Mouse (Mus musculus): ENCODE measurements around the gene Vwa1.
A peak's percentile ranks its signal among the peaks of the same experiment; 100 is the strongest.

The Vwa1 gene

DNA sequence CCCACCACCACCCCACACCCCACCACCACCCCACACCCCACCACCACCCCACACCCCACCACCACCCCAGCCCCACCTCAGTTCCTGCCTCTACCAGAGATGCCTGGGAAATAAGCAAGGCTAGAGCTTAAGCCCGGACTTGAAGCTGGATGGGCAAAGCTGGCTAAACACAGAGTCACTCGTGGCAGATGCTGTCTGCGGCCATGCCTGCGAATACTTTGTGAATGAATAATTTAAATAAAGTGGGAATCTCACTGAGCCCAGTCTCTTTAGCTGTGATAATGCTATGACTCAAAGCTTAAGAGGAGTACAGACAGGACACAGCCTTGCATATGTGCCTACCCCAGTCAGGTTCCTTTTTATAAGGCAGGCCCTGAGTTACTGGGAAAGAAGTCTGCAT is 5.0 kb upstream of the Vwa1 start:
- DNase-seq: no peak

DNA sequence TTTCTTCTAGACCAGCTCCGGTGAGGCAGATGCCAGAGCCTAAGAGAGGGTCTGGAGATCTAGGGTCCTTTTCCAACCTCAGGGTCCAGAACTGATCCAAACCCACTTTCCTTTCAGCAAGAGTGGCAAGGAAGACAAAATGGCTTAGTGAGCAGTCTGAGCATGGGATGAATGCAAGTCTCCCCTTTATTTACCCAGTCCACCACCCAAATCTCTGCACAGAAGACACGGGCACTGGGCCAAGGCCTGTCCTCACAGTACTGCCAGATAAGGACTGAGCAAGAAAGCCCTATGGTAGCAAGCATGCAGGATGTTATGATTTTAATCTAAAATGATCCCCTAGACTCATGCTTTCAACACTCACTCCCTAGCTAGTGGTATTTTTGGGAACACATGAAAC is 3.3 kb upstream of the Vwa1 start:
- DNase-seq: peak in 1 of 2 experiments; percentile 55

DNA sequence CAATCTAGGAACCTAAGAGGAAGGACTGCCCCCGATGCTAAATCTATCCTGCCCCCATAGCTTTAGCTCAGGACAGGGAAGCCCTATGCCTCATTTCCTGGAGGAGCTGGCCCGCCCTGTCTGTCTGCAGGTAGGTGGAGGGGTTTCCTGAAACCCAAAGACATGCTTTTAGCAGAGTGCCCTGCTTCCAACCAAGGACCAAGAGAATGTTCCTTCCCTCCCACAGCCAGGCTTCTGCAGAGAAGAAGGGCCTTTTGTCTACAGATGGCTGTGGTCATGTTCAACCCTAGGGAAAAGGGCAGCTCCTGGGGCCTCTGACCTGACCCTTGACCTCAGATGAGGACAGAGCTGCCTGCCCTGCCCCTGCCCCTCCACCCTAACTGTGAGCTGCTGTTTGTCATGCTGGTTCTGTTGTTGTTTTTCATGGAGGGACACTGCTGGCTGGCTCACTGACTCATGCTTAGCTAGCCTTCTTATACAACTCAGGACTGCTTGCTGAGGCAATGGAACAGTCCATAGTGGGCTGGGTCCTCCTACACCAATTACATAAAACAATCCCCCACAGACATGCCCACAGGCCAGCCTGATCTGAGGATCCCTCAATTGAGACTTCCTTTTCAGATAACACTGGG is 2.3 kb upstream of the Vwa1 start:
- no peak for DNase-seq

DNA sequence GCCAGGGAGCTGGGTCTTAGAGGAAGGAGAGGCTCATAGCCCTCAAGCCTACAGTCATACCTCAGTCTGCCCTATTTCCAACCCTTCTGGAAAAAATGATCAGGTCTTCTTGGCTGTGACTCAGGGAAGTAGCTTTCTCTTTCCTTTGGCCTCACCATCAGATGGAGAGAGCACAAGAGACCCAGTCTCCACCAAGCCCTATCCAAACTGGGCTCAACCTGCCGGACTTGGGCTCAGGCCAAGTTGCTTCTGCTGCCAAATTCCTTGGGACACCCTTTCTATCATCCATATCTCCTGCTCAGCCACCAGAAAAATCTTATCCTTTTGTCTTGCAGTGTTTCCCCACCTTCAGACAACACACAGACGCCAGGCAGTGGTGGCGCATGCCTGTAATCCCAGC is 1.4 kb upstream of the Vwa1 start:
- DNase-seq: peak in 1 of 2 experiments; percentile 49

DNA sequence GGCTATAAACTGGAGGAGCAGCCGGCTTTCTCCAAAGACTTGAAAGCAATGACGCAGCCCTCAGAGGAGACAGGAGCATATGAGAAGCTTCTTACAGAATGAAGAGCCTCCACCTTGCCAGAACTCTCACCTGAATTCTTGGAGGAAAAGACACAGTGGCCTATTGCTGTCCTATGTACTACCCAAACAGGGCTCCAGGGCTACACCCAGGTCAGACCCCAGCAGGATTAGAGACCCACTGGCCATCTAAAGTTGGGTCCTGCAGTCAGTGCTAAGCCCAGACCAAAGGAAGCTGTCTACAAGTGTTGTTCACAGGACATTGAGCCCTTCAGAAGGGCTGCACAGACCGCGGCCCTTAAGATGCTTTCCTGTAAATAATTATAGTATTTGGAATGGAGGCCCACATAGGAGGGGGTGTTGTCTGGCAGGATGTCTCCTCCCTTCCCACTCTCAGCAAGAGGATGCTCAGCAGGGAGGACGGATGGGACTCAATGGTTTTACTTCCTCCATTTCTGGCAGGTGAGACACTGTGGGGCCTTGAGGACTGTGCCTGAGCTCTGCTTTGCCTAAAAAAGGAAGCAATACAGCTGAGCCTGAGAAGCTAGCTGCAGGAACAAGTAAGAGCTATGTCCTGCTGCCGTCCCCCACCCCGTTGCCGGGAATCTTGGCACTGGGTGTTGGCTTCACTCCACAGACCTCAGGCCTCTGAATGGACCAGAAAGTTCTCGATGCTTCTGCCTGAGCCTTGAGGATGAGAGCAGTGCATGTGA is 658 bp upstream of the Vwa1 start:
- peak; percentile 63 to 81 for DNase-seq

DNA sequence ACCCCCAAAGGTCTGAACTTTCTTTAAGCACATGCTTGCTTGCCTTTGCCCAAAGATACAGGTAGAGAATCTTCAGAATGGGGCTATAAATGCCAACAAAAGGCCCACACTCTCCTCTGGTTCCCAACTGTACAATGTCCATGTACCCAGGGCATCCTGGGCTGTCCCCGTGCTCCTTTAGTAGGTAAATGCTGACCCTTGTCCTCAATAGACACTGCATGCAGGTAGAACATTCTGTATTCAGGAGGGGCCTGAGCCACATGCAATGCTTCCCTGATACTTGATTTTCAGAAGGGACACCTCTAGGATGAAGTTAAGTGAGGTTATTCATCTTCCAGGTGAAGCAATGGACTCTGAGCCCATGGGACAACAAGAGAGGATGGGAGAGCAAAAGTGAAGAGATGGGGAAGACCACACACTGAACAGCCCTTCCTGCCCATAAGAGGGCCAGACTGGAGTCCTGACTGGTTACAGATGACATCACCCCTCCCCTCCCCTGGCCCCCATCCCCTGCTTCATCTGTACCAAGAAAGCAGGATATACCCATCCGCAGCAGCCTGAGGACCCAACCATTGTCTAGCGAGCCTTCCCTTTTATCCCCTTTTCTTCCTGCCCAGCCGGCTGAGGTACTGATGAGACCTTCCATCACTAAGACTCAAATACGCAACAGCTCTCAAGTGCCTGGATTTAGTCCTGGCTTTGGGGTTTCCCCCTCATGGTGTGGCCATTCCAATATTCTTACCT is 991 bp downstream of the Vwa1 start:
- no peak for DNase-seq

DNA sequence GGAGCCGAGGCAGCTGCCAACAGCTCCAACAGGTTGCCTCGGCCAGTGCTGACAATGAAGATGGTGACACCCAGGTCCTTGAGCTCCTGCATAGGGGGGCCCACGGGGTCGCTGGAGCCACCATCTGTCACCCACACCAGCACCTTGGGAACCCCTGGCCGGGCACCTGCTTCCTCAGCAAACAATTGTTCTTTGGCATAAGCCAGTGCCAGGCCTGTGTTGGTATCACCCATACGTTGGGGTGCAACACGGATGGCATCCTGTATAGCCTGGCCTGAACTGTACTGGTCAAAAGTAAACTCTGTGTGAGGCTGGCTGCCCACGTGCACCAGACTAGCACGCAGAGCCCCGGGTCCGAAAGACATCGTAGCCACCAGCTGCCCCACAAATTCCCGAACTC is 1.7 kb downstream of the Vwa1 start:
- no peak for DNase-seq

DNA sequence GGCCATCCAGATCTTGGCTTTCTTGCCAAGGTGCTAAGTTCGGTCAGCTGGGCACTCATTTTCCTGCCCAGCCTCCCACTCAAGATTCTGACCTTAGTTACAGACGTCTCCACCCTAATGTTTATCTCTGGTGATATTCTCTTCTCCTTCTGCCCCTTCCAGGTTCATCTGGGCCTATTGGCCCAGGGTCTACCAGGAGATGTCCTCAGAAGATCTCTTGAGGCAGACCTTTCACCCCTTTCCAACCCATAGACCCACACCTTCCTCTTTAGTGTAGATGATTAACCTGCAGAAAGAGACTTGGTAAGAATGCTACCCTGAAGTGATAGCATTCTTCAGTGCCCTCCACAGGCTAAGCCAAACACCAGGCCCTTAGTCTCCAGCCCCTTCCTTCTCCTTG is 2.8 kb downstream of the Vwa1 start:
- DNase-seq: peak in 1 of 2 experiments; percentile 43

DNA sequence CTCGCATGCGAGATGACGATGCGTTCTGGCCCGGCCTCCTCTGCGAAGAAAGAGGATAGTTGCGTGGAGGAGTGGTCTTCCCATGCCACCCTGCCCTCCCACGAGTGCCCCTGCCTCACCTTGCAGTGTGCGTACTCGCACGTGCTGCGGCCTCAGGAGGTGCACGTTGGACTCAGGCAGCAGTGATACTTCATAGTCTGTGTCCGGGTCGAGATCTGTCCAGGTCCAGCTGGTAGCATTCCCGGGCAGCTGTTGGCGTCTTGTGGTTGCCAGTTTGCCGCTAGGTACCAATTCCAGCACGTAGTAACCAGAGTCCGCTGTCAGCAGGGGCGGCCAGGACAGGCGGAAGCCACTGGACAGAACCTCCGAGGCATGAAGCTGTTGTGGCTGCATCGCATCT is 3.9 kb downstream of the Vwa1 start:
- DNase-seq: no peak

DNA sequence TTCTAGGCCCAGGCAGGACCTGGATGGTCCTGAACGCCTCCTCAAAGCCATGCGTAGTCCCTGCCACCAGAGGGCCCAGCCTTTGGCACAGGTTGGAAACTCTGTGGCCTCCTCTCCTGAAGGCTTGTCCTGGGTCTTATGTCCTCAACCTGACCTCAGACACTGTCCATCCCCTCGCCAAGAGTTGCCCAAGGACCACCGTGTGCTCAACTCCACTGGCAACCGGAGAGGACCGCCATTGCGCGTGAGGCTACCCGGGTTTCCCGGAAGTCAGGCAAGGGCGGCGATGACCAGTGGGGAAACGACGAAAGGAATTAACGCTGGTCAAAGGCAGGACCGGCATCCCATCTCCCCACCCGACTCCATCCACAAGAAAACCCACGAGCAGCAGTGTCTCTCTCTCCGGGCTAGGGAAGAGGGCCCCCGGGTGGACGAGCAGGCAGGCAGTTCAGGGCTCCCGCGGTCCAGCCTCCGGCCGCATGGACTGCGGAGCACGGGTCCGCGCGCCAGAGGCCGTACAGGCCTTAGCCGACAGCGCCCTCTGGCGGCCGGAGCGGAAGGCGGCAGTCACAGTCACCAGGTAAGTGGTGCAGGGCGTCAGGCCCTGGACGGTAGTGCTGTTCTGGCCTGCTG is 4.5 kb downstream of the Vwa1 start:
- DNase-seq: peak; percentile 92 to 94

DNA sequence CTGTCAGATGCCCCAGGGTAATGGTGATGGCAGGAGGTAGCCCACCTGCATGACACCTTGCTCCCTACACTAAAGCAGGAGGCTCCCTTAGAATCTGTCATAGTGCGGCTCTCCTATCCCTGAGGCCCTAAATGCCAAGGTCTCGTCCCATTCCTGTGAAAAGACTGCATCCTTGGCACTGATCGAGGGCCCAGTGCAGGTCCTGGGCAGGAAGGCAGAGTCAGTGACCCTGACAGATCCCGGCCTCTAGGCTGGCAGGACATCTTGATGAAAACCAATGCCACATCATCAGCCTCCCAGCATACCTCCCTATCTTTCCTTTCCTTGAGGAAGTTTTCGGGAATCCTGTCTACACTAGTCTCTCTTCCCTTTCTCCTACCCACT is 5.0 kb downstream of the Vwa1 start:
- no peak for DNase-seq

DNA sequence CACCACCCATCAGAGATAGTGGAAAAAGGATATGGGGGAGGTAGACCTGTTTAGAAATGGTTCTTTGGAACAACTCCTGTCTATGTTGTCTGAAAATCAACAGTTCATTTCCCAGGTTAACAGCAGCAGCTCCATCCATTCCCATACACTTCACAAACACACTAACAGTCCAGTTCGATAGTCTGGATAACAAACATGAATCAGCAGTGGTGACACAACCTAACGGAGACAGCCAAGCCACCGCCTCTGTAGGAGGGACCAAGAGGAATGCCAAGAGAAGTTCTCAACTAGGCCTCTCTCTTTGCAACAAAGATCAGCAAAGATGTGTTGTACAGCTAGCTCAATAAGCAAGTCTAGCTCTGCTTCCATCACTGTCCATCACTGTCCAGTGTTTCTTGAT is 12.1 kb downstream of the Vwa1 start:
- no peak for DNase-seq

DNA sequence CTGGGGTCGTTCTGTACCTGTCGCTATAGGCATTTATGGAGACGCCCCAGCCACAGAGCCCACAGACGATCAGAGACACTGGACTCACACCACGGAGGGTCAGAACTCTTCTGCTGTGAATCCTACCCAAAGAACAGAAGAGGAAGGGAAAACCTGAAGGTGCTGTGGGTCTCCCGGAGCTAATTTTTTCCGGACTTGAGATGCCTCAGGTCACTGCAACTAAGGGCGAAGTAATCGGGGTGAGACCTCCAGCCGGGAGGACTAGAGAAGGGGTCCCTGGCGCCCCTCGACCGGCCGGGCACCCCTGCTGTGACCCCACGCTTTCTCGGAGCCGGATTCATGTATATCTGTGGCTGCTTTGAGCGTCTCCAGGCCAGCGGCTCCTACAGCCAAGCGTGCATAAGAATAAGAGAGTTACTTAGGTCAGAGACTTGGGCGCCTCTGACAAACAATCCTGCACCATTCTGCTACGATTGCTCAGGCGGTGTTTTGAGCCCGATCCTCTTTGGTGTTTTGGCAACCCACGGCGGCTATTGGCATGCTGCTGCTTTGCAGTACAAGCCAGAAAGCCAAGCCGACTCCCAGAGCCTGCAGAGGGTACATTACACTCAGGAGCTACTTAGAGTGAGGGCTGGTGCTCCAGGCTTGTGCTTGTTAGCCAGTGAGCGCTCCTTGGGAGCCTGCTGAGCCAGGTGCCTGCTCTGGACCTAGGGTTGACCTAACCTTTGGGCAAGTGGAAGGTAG is 13.0 kb downstream of the Vwa1 start:
- no peak for DNase-seq

DNA sequence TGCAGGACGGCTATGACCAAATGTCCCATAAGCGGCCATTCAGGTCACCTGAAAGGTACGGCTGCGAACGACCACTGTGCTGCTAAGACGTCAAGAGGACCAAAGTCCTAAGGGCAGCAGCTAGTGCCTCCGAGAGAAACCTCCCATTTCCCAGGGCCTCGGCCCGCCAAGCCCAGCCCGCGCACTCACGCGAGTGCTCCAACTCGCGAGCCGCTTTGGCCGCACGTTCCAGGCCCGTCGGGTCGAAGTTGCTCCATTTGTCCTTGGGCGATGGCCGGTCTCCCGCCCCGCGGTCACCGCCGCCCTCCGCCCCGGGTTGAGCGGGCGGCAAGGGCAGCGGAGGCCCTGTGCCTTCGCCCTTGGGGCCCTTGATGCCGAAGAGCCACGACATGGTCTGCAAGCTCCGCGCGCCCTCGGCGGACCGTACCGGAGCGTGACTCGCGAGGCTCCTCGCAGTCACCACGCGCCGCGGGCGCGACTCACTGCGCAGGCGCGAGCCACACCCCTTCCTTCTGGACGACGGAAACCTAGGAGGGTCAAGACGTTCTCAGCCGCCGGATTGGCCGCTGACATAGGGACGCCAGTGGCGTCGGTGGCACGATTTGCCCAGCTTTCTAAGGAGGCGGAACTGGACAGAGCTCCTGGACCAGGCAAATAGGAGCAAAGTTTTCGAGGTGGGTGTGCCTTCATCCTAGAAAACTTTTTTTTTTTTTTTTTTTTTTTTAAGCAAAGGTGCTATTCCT is 13.7 kb downstream of the Vwa1 start, which contains the start of gene Atad3a:
Gene Atad3a, minus strand, starts transcription at position 481 of the 743 bp plus-strand sequence.
- DNase-seq: peak; percentile 97 to 98

DNA sequence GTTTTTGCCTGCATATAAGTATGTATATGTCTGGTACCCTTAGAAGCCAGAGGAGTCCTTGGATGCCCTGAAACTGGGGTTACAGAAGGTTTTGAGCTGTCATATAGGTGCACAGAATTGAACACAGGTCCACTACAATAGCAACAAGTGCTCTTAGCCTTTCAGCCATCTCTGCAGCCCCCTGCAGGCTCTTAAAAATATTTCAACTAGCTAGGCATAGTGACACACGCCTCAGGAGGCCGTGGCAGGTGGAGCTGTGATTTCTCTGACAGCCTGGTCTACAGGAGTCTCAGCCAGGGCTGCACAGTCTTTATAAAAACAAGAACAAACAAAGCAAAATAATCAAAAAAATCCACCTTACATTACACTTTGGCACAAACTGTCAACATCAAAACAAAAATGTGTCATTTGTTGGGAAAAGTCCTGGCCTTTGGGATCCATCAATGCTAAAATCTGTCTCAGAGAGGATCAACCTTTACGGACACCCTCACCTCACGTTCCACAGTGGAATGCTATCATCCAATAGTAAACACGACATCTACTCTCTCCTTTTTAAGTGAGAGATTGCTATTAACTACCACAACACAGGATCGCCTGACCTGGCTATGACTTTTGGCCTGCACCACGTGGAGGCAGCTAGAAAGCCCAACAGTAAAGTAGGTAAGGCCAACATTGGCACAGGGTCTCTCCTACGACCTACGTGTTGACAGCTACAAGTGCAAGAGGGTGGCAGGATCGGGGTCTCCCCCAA is 14.5 kb downstream of the Vwa1 start:
- DNase-seq: no peak

DNA sequence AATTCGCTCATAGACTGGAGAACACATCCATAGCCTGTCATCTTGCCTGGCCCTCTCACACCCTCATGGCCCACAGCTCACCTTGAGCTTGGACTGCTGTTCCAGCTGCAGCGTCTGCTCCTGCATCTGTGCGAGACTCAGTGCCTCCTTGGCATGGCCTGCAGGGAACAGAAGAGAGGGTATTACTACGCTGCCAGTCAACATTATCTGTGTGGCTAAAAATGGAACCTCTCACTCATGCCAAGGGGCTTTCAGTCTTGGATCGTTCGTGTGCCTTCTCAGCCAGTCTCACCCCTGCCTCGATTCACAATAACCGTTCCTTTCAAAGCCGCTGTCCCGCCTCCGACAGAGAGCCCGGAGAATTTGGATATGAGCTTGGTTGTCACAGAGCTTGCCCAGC is 17.5 kb downstream of the Vwa1 start:
- DNase-seq: no peak

DNA sequence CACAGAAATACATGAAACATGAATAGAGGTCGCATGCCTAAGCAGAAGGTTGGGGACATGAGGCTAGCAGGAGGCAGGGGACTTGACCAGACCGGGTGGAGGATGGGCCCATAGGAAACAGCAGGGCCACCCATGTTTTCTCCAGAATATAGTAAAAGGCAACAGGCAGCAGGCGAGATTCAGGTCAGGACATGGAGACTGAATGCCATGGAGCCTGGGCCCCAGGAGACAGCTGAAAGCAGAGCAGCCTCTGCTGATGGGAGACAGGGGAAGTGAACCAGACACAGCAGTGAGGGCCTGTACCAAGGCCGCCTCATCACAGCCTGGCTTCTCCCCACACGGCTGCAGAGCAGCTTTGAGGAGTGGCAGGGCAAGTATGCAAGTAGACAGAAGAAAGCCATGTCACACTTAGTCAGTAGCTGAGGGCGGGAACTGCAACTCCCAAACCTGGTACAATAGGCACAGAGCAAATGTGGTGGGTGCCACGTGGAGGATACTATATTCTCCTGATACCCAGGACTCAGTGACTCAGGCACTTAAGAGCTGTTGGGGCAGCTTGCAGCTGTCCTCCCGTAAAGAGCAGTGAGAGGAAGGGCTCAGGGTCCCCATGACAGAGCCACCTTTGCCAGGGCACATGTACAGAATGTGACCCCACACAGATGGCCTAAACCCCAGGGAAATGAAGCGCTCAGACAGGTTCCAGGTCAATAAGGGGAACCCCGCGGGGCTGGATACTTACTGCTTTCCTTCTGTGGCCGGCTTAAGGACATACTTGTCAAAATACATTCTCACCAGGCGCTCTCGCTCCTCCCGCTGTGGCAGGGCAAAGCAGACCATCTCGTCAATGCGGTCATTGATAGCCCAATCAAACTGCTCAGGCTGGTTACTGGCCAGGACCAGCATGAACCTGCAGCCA is 27.7 kb downstream of the Vwa1 start:
- no peak for DNase-seq

DNA sequence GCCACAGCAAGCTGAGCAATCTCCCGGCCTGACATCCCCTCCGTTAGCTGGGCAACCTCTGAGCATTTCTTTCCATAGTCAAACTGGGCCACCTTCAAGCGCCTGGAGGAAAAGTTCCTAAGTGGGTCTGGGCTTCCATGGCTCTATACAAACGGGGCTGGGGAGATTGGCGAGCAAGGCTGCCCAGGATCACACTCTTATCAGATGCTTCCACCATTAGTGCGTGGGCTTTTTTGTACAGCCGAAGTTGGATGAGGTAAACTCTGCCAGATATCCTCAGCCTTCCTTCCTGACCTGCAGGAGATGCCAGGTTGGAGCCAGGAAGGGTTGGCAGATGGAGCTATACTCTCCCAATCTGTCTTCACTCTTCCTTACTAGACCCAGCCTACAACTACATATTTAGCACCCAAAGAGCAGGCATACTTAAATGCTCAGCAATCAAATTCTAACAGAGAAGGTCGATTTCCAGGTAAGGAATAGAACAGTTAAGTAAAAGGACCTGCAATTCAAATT is 28.4 kb downstream of the Vwa1 start:
- DNase-seq: no peak

DNA sequence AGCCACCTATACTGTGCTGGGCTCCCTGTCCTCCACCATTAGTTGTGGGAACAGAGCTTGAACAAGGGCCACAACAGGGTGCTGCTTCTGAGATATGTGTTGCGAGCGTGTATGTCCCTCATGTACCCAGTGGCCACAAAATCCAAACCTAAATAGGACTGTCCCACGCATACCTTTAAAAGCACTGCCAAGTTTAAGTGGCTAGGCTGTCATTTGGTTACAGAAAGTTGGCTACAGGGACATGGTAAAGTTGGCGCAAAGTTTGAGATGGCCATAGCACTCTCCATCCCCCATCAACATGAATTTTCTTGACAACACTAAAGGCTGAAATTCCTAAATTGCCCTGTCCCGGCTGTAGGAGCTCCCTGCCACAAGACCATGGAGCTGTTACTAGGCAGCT is 29.4 kb downstream of the Vwa1 start:
- no peak for DNase-seq

DNA sequence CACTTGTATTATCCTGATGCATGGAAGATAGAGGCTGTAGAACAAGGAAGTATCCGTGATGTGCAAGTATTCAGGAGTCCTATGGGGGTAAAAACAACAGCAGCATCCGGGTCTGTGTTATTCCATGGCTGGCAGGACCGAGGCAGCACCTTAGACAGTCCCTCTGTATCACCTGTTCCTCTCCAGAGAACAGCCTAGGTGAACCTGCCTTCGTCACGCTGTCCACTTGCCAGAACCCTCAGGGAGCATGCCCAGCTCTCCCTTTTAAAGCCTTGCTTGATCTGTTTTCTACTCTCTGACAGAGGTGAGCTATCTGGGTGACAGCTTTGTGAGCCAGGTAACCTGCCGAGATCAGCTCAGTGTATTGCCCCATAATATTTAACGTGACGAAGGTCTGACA is 30.0 kb downstream of the Vwa1 start:
- no peak for DNase-seq
